Mouse (Mus musculus) midbrain, embryonic 10.5 days (tissue): Measurements from ENCODE around the gene Rnh1. TPM values are rescaled to one million over a fixed set of nuclear protein-coding genes. Genes with fewer than 3 reads are reported as not detected.

Experiments used
- DNase-seq: peaks from one replicate; pipeline ENCODE4 v3.0.0-alpha.2; 2017; ENCODE audit warnings: low spot score
- H3K27ac ChIP-seq: fragments of 300-500 bp; sonication (generic); replicated peaks from 2 replicates; pipeline ENCODE4 v1.5.1; 2016; ENCODE audit warnings: mild to moderate bottlenecking
- H3K27me3 ChIP-seq: fragments of 300-500 bp; sonication (generic); 2 replicates; pipeline ENCODE4 v1.6.1; 2016; ENCODE audit warnings: low read depth, mild to moderate bottlenecking; ENCODE audit not compliant: poor library complexity, severe bottlenecking
- H3K36me3 ChIP-seq: fragments of 300-500 bp; sonication (generic); 2 replicates; pipeline ENCODE4 v1.6.1; 2016; ENCODE audit warnings: mild to moderate bottlenecking, moderate library complexity
- H3K4me1 ChIP-seq: fragments of 300-500 bp; sonication (generic); 2 replicates; pipeline ENCODE4 v1.6.1; 2016
- H3K4me3 ChIP-seq: fragments of 300-500 bp; sonication (generic); 2 replicates; pipeline ENCODE4 v1.5.1; 2016; ENCODE audit warnings: mild to moderate bottlenecking, moderate library complexity
- H3K9me3 ChIP-seq: fragments of 300-500 bp; sonication (generic); replicated peaks from 2 replicates; pipeline ENCODE4 v1.6.1; 2016; ENCODE audit warnings: mild to moderate bottlenecking
- WGBS: fragments of 180-500 bp; shearing (Covaris S2); methylation state at CpG from one replicate; pipeline ENCODE4 v1.1.7; 2016; 5-methylcytosine and 5-hydroxymethylcytosine counted together
- polyA plus RNA-seq: library from polyadenylated mRNA; unstranded; fragments of >200 nt; fragmentation: Nextera tagmentation; extraction: Ambion mirVana; gene quantifications from 2 replicates; pipeline ENCODE4 v1.2.1, GENCODE M21; 2016

The Rnh1 gene
- polyA plus RNA-seq, 1 experiment from 2014 or later, result 64.5 TPM

DNA sequence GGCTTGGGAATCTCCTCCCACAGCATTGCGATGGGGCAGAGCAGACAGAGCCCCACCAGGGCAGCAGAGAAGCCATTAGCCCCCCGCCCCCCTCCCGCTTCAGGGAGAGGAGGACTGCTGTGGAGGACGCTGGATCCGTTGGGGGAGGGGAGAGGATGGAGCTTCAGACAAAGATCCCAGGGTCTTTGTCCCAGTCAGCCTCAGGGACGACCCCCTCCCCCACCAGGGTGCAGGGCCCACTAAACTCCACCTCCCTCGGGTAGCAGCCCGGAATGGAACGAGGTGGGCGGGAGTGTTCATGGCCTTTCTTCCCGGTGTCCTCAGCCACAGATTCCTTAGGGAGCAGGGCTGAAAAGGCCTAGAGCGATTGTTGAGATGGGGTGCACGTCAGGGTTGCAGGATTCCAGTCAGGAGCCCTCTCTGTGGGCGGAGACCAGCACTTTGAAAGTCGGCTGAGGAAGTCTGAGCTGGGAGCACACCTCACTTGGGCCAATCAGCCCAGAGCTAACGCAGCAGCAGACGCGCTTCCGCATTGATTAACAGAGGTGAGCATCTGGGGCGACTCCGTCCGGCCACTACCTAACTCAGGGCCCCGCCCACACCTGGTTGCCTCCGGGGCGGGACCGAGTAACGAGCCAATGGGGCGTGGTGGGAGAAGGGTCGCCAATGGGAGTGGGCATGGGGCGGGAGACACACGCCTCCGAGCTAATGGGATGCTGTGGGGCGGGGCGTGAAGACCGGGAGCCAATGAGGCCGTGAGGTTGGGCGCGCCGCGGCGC is 42.6 kb upstream of the Rnh1 start, which contains the start of gene Rassf7:
TSS of gene Rassf7 (plus strand) at position 760 of the 779 bp plus-strand sequence.
- Histone ChIP-seq H3K27ac (peak within 1 kb of the TSS; percentile 97), H3K9me3 (no peaks in the 10 kb centered on the region), H3K27me3 (no peaks in the 10 kb centered on the region), H3K36me3 (peaks cover 34% of the 10 kb centered on the region), H3K4me3 (peak within 1 kb of the TSS; percentile 81), H3K4me1 (peaks cover 73% of the 10 kb centered on the region)
- WGBS, result under 1% methylated on average over 41 of the region's 41 CpGs
- DNase-seq, result peak; percentile 97

DNA sequence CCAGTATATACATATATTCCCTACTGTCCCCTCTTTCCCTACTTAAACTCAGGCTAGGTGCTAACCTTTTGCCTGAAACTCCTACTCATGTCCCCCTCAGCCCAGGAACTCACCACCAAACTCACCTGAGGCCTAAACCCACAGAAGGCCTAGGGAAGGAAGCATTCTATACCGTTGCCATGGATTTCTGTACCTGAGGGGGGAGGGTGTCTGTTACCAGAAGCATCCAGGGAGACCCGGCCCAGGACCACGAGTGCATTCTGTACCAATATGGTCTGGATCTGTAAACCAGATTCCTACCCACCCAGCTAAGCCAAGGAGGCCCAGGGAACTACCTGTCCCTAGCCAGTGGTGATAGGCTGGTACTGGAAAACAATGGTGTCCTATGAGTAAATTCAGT is 41.7 kb upstream of the Rnh1 start:
- WGBS, result 79% methylated on average over 3 of the region's 3 CpGs
- no peaks in the 10 kb centered on the region for H3K27me3 ChIP-seq
- peaks cover 63% of the 10 kb centered on the region for H3K4me1 ChIP-seq
- DNase-seq, result no peak
- H3K9me3 ChIP-seq, result no peaks in the 10 kb centered on the region
- peak overlapping the region; percentile 97 for H3K27ac ChIP-seq
- H3K36me3 ChIP-seq, result peaks cover 25% of the 10 kb centered on the region
- H3K4me3 ChIP-seq, result peak overlapping the region; percentile 81

DNA sequence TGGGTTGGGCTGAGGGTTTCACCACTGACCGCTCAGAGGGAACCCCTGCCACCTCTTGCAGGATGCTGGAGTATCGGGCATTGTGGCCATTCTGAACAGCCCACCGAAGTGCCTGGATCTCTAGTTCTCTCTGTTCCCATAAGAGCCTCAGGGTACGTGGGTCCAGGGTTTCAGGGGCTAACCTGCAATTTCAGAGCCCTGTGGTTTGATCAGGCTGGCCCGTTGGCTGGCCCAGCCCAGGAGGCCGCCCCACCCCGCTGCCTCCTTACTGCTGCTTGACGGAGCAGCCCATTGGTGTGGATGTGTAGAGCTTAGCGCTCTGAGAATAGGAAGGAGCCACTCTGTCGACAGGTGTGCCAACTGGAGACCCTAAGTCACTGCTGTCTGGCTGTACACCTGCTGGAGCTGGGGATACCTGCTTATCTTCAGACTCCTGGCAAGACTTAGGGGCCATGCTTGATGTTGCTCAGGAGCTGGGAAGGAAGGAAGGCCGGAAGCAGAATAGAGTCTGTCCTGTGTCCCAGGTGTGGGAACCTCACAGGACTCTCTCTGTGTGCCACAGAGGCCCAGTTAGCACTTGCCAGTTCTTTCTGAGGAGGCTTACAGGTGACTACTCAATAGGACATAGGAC is 41.1 kb upstream of the Rnh1 start, which contains the start of gene Lmntd2:
TSS of gene Lmntd2 (minus strand) at position 476 of the 631 bp plus-strand sequence.
- Histone ChIP-seq H3K27ac (peak within 1 kb of the TSS; percentile 97), H3K4me1 (peaks cover 63% of the 10 kb centered on the region), H3K36me3 (peaks cover 19% of the 10 kb centered on the region), H3K9me3 (no peaks in the 10 kb centered on the region), H3K4me3 (peak within 1 kb of the TSS; percentile 81), H3K27me3 (no peaks in the 10 kb centered on the region)
- no peak for DNase-seq
- 91% methylated on average over 11 of the region's 11 CpGs for WGBS

DNA sequence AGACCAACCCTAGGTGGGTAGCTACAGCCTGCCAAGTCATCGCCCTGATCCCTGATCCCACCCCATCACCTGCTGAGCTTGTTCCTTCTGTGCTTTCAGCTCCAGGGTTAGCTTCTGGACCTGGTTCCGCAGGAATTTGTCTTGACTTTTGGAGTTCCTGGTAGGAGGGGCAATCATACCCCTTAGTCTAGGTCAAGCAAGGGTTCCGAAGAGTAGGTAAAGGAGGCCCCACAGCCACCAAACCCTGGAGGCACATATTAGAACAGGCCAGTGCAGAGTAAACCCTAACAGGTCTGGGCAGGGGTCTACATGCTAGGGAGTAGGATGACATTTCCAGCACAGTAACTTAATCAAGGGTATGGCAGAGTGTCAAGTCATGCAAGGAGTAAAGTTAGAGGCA is 40.5 kb upstream of the Rnh1 start:
- 86% methylated on average over 3 of the region's 3 CpGs for WGBS
- H3K4me1 ChIP-seq, result peaks cover 63% of the 10 kb centered on the region
- no peak for DNase-seq

DNA sequence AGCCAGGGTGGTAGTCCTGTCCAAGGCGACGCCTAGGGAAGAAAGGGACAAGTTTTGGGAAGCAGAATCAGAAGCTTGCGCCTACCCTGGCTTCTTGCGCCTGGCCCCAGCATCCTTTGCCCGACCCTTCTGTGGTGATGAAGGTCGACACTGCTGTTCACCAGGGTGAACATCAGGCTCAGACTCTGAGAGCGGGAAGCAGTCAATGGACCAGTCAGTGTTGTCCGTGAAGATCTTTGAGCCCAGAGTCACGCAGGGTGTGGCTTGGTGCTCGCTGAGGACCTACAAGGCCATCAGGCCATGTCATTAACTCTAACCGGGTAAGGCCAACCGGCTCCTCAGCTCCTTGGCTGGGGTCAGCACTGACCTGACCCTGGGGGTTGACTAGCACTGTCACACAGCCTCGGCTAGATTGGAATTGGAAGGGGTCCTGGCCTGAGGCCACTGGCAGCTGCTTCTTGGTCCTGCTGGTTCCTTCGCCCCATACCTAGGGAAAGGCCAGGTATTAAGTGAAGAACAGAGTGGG is 38.0 kb upstream of the Rnh1 start:
- H3K4me3 ChIP-seq, result no peak overlapping the region
- DNase-seq, result no peak
- H3K9me3 ChIP-seq, result no peaks in the 10 kb centered on the region
- no peaks in the 10 kb centered on the region for H3K36me3 ChIP-seq
- H3K27me3 ChIP-seq, result no peaks in the 10 kb centered on the region
- H3K4me1 ChIP-seq, result peaks cover 38% of the 10 kb centered on the region
- 91% methylated on average over 14 of the region's 14 CpGs for WGBS
- H3K27ac ChIP-seq, result peak overlapping the region; percentile 5; the same call in 1 of the 2 replicates

More for the DNA sequence above, 40.5 kb upstream of the Rnh1 start:
- Histone ChIP-seq H3K36me3 (peaks cover 13% of the 10 kb centered on the region), H3K27me3 (no peaks in the 10 kb centered on the region), H3K9me3 (no peaks in the 10 kb centered on the region), H3K4me3 (no peak overlapping the region), H3K27ac (peak overlapping the region; percentile 97; the same call in 1 of the 2 replicates)

DNA sequence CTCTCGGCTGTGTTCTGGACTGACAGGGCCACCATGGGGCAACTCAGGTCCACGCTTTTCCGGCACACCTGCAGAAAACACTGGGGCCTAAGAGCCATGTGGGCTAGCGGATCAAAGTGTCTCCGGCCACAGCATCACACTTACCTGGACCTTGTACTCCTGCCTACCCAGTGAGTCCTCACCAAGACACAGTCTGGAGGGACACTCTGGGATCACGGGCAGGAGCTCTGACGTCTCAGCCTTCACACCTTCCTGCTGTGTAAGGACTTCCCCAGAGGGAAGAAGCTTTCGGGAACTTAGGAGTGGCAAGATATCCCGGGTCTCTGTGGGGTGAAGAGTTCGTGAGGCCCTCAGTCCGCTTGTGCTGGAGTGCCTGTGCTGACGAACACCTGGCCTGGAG is 37.5 kb upstream of the Rnh1 start:
- no peak overlapping the region for H3K4me3 ChIP-seq
- no peak for DNase-seq
- H3K27ac ChIP-seq, result no peak overlapping the region
- no peaks in the 10 kb centered on the region for H3K27me3 ChIP-seq
- H3K9me3 ChIP-seq, result no peaks in the 10 kb centered on the region
- H3K36me3 ChIP-seq, result no peaks in the 10 kb centered on the region
- H3K4me1 ChIP-seq, result peaks cover 35% of the 10 kb centered on the region
- 86% methylated on average over 12 of the region's 12 CpGs for WGBS

DNA sequence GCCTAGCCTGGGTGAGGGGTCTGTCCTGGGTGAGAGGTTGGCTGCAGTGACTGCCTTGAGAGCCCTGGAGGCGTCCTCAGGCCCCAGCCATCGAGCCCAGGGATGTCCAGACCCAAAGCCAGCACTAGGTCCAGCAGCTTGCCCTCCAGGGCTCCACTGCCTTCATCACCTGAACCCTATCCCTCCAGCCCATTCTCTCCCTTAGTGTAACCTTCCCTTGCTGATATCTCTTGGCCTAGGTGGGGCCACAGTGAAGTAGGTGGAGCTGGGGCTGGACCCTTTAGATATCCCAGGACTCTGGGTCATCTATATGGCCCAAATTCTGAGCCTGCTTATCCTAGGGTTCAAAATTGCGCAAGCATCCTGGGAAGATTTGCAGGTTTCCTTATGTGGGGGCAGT is 36.9 kb upstream of the Rnh1 start:
- 76% methylated on average over 3 of the region's 3 CpGs for WGBS
- no peak overlapping the region for H3K4me3 ChIP-seq
- H3K4me1 ChIP-seq, result peaks cover 29% of the 10 kb centered on the region
- H3K9me3 ChIP-seq, result no peaks in the 10 kb centered on the region
- H3K27me3 ChIP-seq, result no peaks in the 10 kb centered on the region
- peak overlapping the region; percentile 42; the same call in 1 of the 2 replicates for H3K27ac ChIP-seq
- no peak for DNase-seq
- no peaks in the 10 kb centered on the region for H3K36me3 ChIP-seq

DNA sequence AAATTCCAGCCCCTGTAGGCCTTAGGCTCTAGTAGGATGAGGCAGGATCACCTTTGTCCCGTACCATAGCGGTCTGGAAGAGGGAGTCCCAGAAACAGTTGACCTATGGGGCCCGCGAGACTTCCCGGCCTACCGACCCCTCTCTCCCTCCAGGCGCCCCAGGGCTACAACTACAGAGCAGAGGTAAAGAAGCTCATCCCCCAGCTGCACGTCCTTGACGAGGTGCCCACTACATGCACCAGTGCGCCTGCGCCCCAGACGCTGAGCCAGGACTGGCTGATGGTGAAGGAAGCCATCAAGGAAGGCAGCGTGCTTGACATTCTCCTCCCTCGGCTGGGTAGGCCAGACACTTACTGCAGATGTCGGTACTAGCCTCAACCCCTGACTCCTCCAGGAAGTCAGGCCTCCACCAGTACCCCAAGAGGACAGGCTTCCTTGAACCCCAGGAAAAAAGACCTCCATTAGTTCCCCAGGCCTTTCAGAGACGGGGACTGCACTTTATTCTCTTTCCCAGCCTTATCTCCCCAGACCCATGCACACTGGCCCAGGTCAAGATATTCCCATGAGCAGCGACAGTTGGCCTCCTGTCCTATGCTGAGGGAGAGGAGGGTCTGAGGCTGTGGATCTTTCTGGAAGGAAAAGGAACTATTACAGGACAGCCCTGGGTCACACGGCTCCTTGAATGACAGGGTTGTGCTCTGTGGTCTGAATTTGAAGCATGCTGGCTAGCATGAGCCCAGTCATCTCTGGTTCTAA is 33.7 kb upstream of the Rnh1 start:
- Histone ChIP-seq H3K9me3 (no peaks in the 10 kb centered on the region), H3K4me3 (no peak overlapping the region), H3K27ac (no peak overlapping the region), H3K4me1 (peaks cover 10% of the 10 kb centered on the region; the same call in 1 of the 2 replicates), H3K36me3 (no peaks in the 10 kb centered on the region), H3K27me3 (no peaks in the 10 kb centered on the region)
- 91% methylated on average over 18 of the region's 18 CpGs for WGBS
- DNase-seq, result no peak

DNA sequence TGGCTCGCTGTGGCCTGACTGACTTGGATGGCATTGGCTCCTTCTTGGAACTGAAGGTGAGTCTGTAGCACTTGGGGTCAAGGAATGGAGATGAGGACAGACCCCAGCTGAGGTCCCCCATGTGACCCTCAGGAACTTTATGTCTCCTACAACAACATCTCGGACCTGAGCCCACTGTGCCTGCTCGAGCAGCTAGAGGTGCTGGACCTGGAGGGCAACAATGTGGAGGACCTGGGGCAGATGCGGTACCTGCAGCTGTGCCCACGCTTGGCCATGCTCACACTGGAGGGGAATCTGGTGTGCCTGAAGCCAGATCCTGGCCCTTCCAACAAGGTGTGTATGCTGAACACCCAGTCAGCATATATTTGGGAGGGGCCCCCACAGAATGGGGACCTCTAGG is 32.8 kb upstream of the Rnh1 start:
- WGBS, result 92% methylated on average over 5 of the region's 5 CpGs
- Histone ChIP-seq H3K27ac (no peak overlapping the region), H3K4me3 (no peak overlapping the region), H3K9me3 (no peaks in the 10 kb centered on the region), H3K36me3 (no peaks in the 10 kb centered on the region), H3K27me3 (no peaks in the 10 kb centered on the region), H3K4me1 (0 out of 2 replicates have a peak, but pooled peaks cover 2% of the 10 kb centered on the region)
- no peak for DNase-seq

DNA sequence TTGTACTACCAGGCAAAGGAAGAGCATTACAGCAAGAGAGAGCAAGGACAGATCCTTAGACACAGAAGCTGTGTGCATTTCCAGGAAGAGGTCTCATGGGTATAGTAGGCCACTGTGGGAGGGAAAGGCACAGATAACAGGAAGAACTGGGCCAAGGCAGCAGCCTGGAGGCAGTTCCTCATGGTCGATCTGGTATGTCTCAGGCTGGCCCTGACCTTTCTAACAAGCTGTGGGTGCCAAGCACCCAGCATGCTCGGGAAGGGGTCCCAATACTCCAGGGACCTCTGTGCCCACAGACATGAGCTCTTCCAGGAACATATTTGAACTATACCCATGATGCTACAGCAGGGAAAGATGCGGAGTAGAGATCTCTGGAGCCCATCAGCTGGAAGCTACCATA is 31.9 kb upstream of the Rnh1 start:
- H3K4me1 ChIP-seq, result no peaks in the 10 kb centered on the region
- 81% methylated on average over 3 of the region's 3 CpGs for WGBS
- no peak overlapping the region for H3K27ac ChIP-seq
- 0 out of 2 replicates have a peak, but pooled peaks cover 3% of the 10 kb centered on the region for H3K36me3 ChIP-seq
- no peaks in the 10 kb centered on the region for H3K27me3 ChIP-seq
- H3K4me3 ChIP-seq, result no peak overlapping the region
- DNase-seq, result no peak
- H3K9me3 ChIP-seq, result no peaks in the 10 kb centered on the region

DNA sequence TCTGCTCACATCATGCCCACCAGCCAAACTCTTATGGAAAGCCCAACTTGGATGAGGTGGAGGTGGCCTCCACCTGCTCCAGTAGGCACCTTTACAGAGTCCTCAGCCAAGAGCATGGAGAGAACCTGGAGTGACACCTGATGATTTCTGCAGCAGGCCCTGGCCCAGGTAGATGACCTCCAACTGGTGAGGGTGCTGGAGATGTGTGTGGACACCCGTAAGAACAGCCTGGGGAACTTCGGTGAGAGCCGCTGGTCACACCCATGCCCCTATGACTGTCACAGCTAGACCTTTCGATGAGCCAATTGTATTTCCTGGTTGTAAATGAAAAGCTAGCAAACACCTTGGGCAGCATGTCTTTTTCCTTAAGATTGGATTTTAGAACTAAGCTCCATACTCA is 25.5 kb upstream of the Rnh1 start:
- Histone ChIP-seq H3K27me3 (no peaks in the 10 kb centered on the region), H3K36me3 (peaks cover 11% of the 10 kb centered on the region; the same call in 1 of the 2 replicates), H3K9me3 (no peaks in the 10 kb centered on the region), H3K4me3 (no peak overlapping the region), H3K4me1 (peaks cover 26% of the 10 kb centered on the region), H3K27ac (no peak overlapping the region)
- WGBS, result 94% methylated on average over 4 of the region's 4 CpGs
- no peak for DNase-seq

DNA sequence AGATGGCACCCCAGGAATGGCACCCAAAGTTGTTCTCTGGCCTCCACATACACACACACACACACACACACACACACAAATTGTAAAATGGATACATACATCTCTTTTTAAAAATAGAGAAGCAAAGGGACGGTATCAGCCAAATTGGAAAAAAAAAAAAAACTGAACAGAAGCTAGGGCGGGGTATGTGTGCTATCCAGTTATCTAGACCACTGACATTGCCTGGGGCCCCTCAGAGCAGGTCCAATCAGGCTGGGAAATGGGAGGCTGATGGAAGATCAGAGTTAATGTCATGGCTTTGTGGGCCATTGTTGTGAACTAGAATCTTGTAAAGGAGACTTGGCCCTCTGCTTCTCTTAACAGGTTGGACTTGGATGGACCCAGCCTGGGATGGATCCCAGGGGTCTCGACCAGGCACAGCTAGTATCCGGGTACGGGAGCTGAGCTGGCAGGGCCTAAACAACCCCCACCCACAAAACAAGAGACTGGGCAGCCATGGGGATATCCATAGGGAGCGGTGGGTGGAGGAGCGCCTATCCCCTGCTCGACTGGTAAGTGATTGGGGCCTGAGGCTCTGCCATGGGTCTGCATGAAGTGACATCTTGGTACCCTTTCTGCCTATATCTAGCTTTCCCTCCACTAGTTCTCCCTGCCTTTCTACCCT is 24.1 kb upstream of the Rnh1 start:
- H3K27me3 ChIP-seq, result no peaks in the 10 kb centered on the region
- DNase-seq, result no peak
- no peak overlapping the region for H3K4me3 ChIP-seq
- no peaks in the 10 kb centered on the region for H3K9me3 ChIP-seq
- H3K36me3 ChIP-seq, result peaks cover 19% of the 10 kb centered on the region
- peaks cover 39% of the 10 kb centered on the region for H3K4me1 ChIP-seq
- H3K27ac ChIP-seq, result no peak overlapping the region
- WGBS, result 95% methylated on average over 8 of the region's 8 CpGs
